Mouse (Mus musculus) forebrain, embryonic 14.5 days (tissue): ENCODE measurements around the gene Slc16a3. TPM values are rescaled to one million over a fixed set of nuclear protein-coding genes. Genes with fewer than 3 reads are reported as not detected.

Experiments used
- ATAC-seq: fragments of 200-750 bp; cut with Nextera tagmentation; 2 replicates; pipeline ENCODE4 v1.8.0; 2017; ENCODE audit warnings: mild to moderate bottlenecking, moderate library complexity
- DNase-seq: peaks from one replicate; pipeline ENCODE4 v3.0.0-alpha.2; 2015; ENCODE audit warnings: low spot score
- H3K27ac ChIP-seq: fragments of 300-500 bp; sonication (generic); 2 replicates; pipeline ENCODE4 v1.5.1; 2014; ENCODE audit warnings: low read depth, mild to moderate bottlenecking, control low read depth, low read length, moderate library complexity
- H3K27me3 ChIP-seq: fragments of 300-500 bp; sonication (generic); replicated peaks from 2 replicates; pipeline ENCODE4 v1.6.1; 2014; ENCODE audit warnings: low read length, control low read depth, mixed read lengths; ENCODE audit not compliant: control insufficient read depth, insufficient read depth
- H3K36me3 ChIP-seq: fragments of 300-500 bp; sonication (generic); 2 replicates; pipeline ENCODE4 v1.6.1; 2014; ENCODE audit warnings: low read length, control low read depth; ENCODE audit not compliant: control insufficient read depth, insufficient read depth
- H3K4me1 ChIP-seq: fragments of 300-500 bp; sonication (generic); 2 replicates; pipeline ENCODE4 v1.6.1; 2014; ENCODE audit warnings: antibody characterized with exemption, low read length, control low read depth; ENCODE audit not compliant: control insufficient read depth, insufficient read depth
- H3K4me2 ChIP-seq: fragments of 300-500 bp; sonication (generic); 2 replicates; pipeline ENCODE4 v1.6.1; 2014; ENCODE audit warnings: mild to moderate bottlenecking, control low read depth, low read length
- H3K4me3 ChIP-seq: fragments of 300-500 bp; sonication (generic); 2 replicates; pipeline ENCODE4 v1.5.1; 2014; ENCODE audit warnings: low read depth, low read length, control low read depth
- H3K9ac ChIP-seq: fragments of 300-500 bp; sonication (generic); 2 replicates; pipeline ENCODE4 v1.6.1; 2014; ENCODE audit warnings: mild to moderate bottlenecking, low read length, control low read depth, moderate library complexity
- H3K9me3 ChIP-seq: fragments of 300-500 bp; sonication (generic); replicated peaks from 2 replicates; pipeline ENCODE4 v1.6.1; 2016; ENCODE audit warnings: low read length, control low read depth, mixed read lengths; ENCODE audit not compliant: control insufficient read depth
- WGBS: fragments of 180-500 bp; shearing (Covaris S2); extraction: QIAGEN DNeasy Blood & Tissue Kit; methylation state at CpG from one replicate; pipeline ENCODE4 v1.1.7; 2014; 5-methylcytosine and 5-hydroxymethylcytosine counted together
- polyA plus RNA-seq: library from polyadenylated mRNA; unstranded; fragments of >200 nt; fragmentation: Nextera tagmentation; extraction: Ambion mirVana; gene quantifications from 2 replicates; pipeline ENCODE4 v1.2.1, GENCODE M21; 2014

The Slc16a3 gene
- polyA plus RNA-seq, 1 experiment from 2014 or later = 5.6 TPM

DNA sequence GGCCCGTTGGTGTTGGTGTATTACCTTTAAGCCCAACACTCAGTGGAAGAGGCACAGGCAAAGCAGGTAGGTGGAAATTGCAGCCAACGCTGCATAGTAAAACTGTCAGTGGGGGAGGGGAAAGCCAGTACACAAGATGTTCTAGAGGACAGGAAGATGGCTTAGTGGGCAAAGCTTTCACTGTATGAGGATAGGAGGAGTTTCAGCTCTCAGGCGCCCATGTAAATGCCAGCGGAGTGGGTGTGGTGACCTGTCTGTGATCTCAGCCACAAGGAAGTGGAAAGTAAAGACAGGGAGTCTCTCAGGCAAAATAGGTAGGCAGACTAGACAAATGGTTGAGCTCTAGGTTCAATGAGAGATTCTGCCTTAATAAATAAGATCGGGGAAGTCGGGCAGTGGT is 7.3 kb upstream of the Slc16a3 start:
- ATAC-seq (no peak), DNase-seq (no peak)
- no peaks in the 10 kb centered on the region for H3K4me1 ChIP-seq
- H3K27me3 ChIP-seq = no peaks in the 10 kb centered on the region
- no peak overlapping the region for H3K4me3 ChIP-seq
- H3K9me3 ChIP-seq = no peaks in the 10 kb centered on the region
- no peak overlapping the region for H3K4me2 ChIP-seq
- H3K36me3 ChIP-seq = no peaks in the 10 kb centered on the region
- 93% methylated on average over 6 of the region's 6 CpGs for WGBS
- no peak overlapping the region for H3K27ac ChIP-seq
- no peak overlapping the region for H3K9ac ChIP-seq

DNA sequence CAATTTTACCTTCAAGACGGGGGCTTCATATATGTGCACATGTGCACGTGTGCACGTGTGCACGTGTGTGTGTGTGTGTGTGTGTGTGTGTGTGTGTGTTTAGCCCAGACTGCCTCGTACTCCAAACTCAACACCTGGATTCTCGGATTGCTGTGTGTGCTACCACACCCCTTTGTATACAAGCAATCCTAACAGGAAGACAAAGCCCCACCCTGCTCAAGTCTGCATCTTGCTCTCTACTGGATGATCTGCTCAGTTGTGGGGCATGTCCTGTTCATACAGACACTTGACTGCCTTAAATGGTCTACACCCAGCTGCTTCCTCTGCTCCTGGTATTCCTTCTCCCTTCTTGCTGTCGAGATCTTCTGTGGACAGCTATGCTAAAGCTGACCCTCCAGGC is 3.0 kb upstream of the Slc16a3 start:
- H3K9ac ChIP-seq = no peak overlapping the region
- ATAC-seq (no peak), DNase-seq (no peak)
- 88% methylated on average over 7 of the region's 7 CpGs for WGBS
- H3K27ac ChIP-seq = no peak overlapping the region
- H3K4me3 ChIP-seq = no peak overlapping the region
- no peaks in the 10 kb centered on the region for H3K9me3 ChIP-seq
- H3K4me2 ChIP-seq = no peak overlapping the region
- H3K36me3 ChIP-seq = no peaks in the 10 kb centered on the region
- H3K4me1 ChIP-seq = peaks cover 10% of the 10 kb centered on the region
- H3K27me3 ChIP-seq = peaks cover 21% of the 10 kb centered on the region

DNA sequence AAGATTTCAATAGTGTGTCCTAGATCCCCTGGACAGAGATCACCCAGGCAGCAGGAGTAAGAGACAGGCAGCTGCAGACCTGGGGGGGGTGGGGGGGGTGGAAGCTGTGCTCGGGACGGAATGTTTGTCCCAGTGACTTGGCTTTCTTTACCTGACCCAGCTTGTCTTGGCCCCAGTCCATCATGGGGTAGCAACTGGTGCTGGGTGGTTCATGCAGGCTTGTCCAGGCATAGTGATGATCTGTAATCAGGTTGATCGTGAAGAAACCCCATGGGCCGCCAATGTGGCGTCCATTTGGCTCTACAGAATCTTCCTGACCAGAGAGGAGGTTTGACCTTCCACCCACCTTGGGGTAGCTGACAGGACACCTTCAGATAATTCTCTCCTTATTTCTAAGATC is 2.4 kb upstream of the Slc16a3 start:
- H3K4me3 ChIP-seq = no peak overlapping the region
- H3K9ac ChIP-seq = no peak overlapping the region
- peaks cover 14% of the 10 kb centered on the region for H3K4me1 ChIP-seq
- 93% methylated on average over 5 of the region's 5 CpGs for WGBS
- ATAC-seq = no peak
- no peak overlapping the region for H3K27ac ChIP-seq
- H3K27me3 ChIP-seq = peaks cover 21% of the 10 kb centered on the region
- no peaks in the 10 kb centered on the region for H3K36me3 ChIP-seq
- H3K9me3 ChIP-seq = no peaks in the 10 kb centered on the region
- no peak overlapping the region for H3K4me2 ChIP-seq
- DNase-seq = no peak

DNA sequence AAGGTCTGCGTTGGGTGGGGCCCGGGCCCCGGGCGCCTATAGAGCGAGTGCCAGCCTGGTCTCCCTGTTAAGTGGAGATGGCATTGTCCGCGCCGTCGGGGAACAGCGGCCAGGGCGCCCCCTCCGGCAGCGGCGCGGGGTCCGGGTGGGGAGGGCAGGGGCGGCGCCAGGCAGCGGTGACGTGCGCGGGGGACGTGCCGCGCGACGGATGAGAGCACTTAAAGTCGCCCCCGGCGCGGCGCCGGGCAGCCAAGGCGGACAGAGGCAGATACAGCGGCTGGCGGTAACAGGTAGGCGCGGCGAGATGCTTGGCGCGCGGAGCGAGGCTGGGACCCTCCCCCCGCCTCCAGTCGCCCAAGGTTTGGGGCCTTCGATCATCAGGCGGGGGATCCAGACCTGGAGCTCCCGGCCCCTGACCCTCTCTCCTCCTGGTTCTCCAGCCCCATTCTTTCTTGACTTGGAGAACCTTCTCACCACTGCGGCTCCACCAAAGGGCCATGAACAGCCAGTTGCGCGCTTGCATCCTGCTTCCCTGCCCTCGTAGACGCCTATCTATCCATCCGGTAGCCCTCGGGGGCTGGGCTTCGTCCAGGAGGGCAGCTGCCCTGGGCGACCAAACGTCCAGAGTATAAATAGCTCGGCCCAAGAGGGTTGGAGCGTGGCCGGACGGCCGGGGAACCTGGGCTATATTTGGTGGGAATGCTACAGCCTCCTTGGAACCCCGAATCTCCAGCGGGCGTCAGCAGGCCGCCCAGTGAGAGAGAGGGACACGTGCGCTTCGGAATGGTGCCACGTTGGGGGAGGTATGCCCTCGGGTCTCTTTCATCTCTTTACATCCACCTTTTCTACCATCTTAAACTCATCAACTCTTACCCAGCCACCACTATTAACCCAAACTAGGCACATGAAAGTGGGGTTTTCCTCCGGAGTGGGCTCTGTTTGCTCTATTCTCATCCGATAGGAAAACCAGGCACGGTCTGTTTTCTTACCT is 876 bp downstream of the Slc16a3 start:
- Histone ChIP-seq H3K4me2 (peak overlapping the region; percentile 65), H3K36me3 (no peaks in the 10 kb centered on the region), H3K9me3 (no peaks in the 10 kb centered on the region), H3K27ac (no peak overlapping the region), H3K9ac (peak overlapping the region; percentile 50), H3K4me3 (peak overlapping the region; percentile 43), H3K4me1 (peaks cover 23% of the 10 kb centered on the region), H3K27me3 (peaks cover 21% of the 10 kb centered on the region)
- DNase-seq (peak; percentile 42), ATAC-seq (no peak; the same call in 1 of the 2 replicates)
- 2% methylated on average over 66 of the region's 75 CpGs for WGBS

DNA sequence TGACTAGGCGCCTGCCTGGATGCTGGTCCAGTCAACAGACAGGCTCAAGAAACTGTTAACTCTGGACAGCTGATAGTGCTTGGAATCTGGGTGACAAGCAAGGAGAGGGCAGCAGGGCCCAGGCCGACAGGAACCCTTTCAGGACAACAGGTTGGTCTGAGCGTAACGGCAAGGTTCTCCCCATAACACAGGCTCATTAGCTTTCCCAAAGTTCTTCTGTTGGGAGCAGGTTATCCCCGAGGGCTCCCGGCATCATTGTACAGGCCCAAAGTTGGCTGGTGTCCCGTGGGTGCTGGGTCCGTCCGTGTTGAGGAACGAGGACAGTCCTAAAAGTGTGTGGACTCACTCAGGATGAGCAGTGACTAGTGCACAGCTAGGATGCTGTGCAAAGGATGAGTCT is 1.6 kb downstream of the Slc16a3 start:
- peaks cover 21% of the 10 kb centered on the region for H3K27me3 ChIP-seq
- ATAC-seq (no peak), DNase-seq (no peak)
- 9% methylated on average over 10 of the region's 10 CpGs for WGBS
- no peaks in the 10 kb centered on the region for H3K9me3 ChIP-seq
- H3K27ac ChIP-seq = no peak overlapping the region
- H3K4me2 ChIP-seq = peak overlapping the region; percentile 65
- H3K4me1 ChIP-seq = peaks cover 23% of the 10 kb centered on the region
- H3K9ac ChIP-seq = no peak overlapping the region
- H3K36me3 ChIP-seq = no peaks in the 10 kb centered on the region
- peak overlapping the region; percentile 43 for H3K4me3 ChIP-seq

DNA sequence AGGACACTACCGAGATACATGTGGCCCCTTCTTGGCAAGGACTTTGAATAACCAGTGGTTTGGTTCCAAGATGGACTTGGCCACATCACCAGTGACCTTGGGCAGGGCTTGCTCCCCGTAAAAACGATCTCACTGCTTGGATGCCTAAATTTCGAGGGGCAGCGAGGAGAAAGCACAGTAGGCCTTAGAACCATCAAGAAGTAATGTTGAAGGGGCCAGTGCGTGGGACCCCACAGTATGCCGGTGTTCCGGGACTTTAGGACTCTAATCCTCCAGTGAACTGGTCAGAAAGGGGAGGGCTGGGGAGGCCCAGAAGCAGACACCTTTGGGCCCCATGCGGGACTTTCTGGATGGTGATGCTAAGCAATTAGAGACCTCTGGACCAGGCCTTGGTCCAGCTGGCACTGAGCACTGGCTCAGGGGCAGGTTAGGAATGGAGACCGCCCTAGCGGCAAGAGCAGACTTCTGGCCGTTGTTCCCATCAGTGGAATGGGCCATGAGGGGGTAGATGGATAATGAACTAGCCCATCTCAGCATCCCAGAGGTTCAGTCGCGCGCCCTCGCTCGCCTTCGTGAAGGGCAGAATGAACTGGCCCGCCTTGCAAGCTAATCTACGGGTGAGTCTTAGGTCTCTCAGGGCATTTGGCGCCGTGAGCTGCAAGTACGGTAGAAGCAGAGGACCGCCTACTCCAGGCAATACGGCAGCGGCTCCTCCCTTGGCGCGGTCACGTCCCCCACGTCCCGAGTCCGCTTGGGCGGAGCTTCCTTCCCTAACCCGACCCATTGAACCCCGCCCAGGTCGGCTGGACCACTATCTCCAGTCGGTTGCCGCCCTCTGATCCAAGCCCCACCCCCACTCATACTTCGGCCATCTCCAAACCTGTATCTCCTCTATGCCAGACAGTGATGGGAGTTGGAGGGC is 2.3 kb downstream of the Slc16a3 start:
- Histone ChIP-seq H3K36me3 (0 out of 2 replicates have a peak, but pooled peaks cover 1% of the 10 kb centered on the region), H3K9ac (peak overlapping the region; percentile 58), H3K4me1 (peaks cover 23% of the 10 kb centered on the region), H3K9me3 (no peaks in the 10 kb centered on the region), H3K4me2 (peak overlapping the region; percentile 65), H3K27ac (peak overlapping the region; percentile 27; the same call in 1 of the 2 replicates), H3K27me3 (peaks cover 21% of the 10 kb centered on the region), H3K4me3 (peak overlapping the region; percentile 43)
- ATAC-seq (peak; percentile 87), DNase-seq (peak; percentile 90)
- WGBS = 3% methylated on average over 39 of the region's 39 CpGs

DNA sequence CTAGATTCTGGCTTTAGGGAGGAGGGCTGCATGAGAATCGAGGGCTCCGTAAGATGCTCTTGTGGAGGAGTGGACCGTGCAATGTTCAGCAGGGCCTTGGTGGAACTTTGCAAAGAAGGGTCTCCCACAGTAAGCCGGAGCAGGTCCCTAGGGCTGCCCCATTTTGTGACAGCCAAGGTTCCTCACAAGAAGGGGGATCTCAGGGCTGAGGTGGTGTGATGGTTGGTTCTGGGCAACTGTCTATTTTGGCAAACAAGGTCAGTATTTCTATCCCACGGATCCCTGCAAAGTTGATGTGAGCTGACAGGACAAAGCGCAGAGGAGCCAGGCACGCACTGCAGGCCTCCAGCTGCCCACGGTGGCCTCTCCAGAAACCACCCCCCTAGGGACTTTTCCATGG is 3.0 kb downstream of the Slc16a3 start:
- no peak for DNase-seq
- peak overlapping the region; percentile 43 for H3K4me3 ChIP-seq
- H3K36me3 ChIP-seq = peaks cover 7% of the 10 kb centered on the region
- H3K27ac ChIP-seq = peak overlapping the region; percentile 27; the same call in 1 of the 2 replicates
- no peaks in the 10 kb centered on the region for H3K9me3 ChIP-seq
- peak overlapping the region; percentile 58 for H3K9ac ChIP-seq
- peak; percentile 19 for ATAC-seq
- H3K27me3 ChIP-seq = peaks cover 21% of the 10 kb centered on the region
- WGBS = 16% methylated on average over 8 of the region's 8 CpGs
- peak overlapping the region; percentile 65 for H3K4me2 ChIP-seq
- H3K4me1 ChIP-seq = peaks cover 23% of the 10 kb centered on the region

DNA sequence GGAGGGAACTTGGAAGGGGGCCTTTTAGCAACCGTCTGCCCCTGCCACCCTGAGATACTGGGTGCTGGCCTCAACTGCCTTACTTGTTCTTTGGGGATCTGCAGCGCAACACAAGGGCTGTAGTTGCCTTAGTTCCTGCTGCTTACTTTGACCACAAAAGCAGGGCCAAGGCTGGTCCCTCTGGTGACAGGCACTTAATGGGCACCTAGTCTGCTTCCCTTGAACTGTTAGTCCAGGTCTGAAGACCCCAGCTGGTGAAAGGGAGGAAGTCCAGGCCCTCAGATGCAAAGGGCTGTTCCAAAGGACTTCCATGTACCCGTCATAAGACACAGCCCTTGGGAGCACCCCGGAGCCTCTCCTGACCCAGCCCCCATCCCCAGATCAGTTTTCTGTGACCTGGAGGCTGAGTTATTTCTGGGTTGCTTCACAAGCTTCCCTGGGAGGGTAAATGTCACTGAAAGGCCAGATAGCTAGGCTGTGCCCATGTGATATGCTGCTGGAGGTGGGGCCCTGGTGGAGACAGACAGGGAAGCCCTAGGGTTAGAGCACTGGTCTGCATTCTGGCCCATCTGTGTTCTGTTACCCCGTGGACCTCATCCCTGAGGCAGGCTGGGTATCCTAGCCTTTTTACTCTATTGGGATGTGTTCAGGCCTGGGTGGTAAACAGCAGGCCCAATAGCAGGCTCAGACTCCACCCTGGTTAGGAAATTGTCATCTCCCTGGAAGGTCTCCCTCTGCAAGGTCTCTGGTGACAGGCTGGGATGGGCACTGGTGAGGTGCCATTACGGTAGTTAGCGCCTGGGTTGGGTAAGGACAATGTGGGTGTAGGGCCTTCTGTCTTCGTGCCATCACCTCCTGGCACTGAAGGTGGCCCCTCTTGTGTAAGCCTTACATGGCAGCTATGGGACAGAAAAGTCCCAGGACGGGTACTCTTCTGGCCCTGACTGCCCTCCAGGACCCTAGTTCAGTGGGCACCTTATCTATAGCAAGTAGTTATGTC is 3.8 kb downstream of the Slc16a3 start:
- ATAC-seq = no peak
- WGBS = 83% methylated on average over 9 of the region's 9 CpGs

More for the DNA sequence above, 3.8 kb downstream of the Slc16a3 start:
- no peak overlapping the region for H3K4me3 ChIP-seq
- H3K9me3 ChIP-seq = no peaks in the 10 kb centered on the region
- no peak for DNase-seq
- H3K27me3 ChIP-seq = peaks cover 21% of the 10 kb centered on the region
- H3K9ac ChIP-seq = no peak overlapping the region
- peaks cover 23% of the 10 kb centered on the region for H3K4me1 ChIP-seq
- H3K27ac ChIP-seq = peak overlapping the region; percentile 52; the same call in 1 of the 2 replicates
- H3K36me3 ChIP-seq = peaks cover 15% of the 10 kb centered on the region
- peak overlapping the region; percentile 65 for H3K4me2 ChIP-seq
